Mouse (Mus musculus) intestine, embryonic 16.5 days (tissue): ENCODE data around the gene Apc2. TPM values are rescaled to one million over a fixed set of nuclear protein-coding genes. Genes with fewer than 3 reads are reported as not detected.

Experiments used
- ATAC-seq: fragments of 200-750 bp; cut with Nextera tagmentation; 2 replicates; pipeline ENCODE4 v1.8.0; 2017; ENCODE audit warnings: moderate TSS enrichment, moderate library complexity
- H3K27ac ChIP-seq: fragments of 300-500 bp; sonication (generic); 2 replicates; pipeline ENCODE4 v1.5.1; 2014; ENCODE audit warnings: mild to moderate bottlenecking, low read length
- H3K27me3 ChIP-seq: fragments of 300-500 bp; sonication (generic); replicated peaks from 2 replicates; pipeline ENCODE4 v1.6.1; 2014; ENCODE audit warnings: low read length, control low read depth, mixed read lengths; ENCODE audit not compliant: control insufficient read depth, insufficient read depth
- H3K36me3 ChIP-seq: fragments of 300-500 bp; sonication (generic); 2 replicates; pipeline ENCODE4 v1.6.1; 2014; ENCODE audit warnings: low read length, control low read depth; ENCODE audit not compliant: control insufficient read depth, insufficient read depth
- H3K4me1 ChIP-seq: fragments of 300-500 bp; sonication (generic); 2 replicates; pipeline ENCODE4 v1.6.1; 2014; ENCODE audit warnings: low read length, control low read depth, mixed read lengths; ENCODE audit not compliant: control insufficient read depth, insufficient read depth
- H3K4me2 ChIP-seq: fragments of 300-500 bp; sonication (generic); 2 replicates; pipeline ENCODE4 v1.6.1; 2014; ENCODE audit warnings: low read depth, low read length, control low read depth
- H3K4me3 ChIP-seq: fragments of 300-500 bp; sonication (generic); 2 replicates; pipeline ENCODE4 v1.5.1; 2014; ENCODE audit warnings: mild to moderate bottlenecking, low read length
- H3K9ac ChIP-seq: fragments of 300-500 bp; sonication (generic); 2 replicates; pipeline ENCODE4 v1.6.1; 2014; ENCODE audit warnings: low read depth, low read length
- H3K9me3 ChIP-seq: fragments of 300-500 bp; sonication (generic); 2 replicates; pipeline ENCODE4 v1.6.1; 2016; ENCODE audit warnings: low read length, control low read depth; ENCODE audit not compliant: control insufficient read depth
- WGBS: fragments of 180-500 bp; shearing (Covaris S2); extraction: QIAGEN DNeasy Blood & Tissue Kit; methylation state at CpG from one replicate; pipeline ENCODE4 v1.1.7; 2014; 5-methylcytosine and 5-hydroxymethylcytosine counted together
- polyA plus RNA-seq: library from polyadenylated mRNA; unstranded; fragments of >200 nt; fragmentation: Nextera tagmentation; extraction: Ambion mirVana; gene quantifications from 2 replicates; pipeline ENCODE4 v1.2.1, GENCODE M21; 2015

The Apc2 gene
- polyA plus RNA-seq, 1 experiment from 2014 or later, result 3.1 TPM

DNA sequence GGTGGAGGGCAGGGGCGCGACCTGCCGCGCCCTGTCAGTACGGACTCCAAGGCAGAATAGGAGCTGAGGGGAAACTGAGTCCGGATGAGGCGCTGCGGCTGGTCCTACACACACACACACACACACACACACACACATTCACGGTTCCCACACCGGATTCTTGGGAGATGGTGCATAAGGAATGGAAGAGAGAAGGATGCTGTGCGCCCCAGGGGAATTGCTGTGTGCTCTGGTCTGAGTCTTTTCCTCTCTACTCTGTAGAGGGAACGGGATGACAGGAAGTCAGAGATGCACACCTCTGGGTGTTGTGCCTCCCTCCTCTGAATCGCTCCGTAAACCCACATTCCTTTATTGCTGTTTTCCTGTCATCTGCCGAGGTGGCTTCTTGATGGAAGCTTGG is 3.5 kb downstream of the Apc2 start:
- WGBS, result 12% methylated on average over 15 of the region's 15 CpGs
- no peak overlapping the region for H3K4me2 ChIP-seq
- H3K9me3 ChIP-seq, result no peaks in the 10 kb centered on the region
- peak overlapping the region; percentile 45; the same call in 1 of the 2 replicates for H3K9ac ChIP-seq
- no peak overlapping the region for H3K27ac ChIP-seq
- no peak for ATAC-seq
- peaks cover 5% of the 10 kb centered on the region for H3K36me3 ChIP-seq
- peaks cover 40% of the 10 kb centered on the region for H3K27me3 ChIP-seq
- peak overlapping the region; percentile 8; the same call in 1 of the 2 replicates for H3K4me3 ChIP-seq
- H3K4me1 ChIP-seq, result peaks cover 13% of the 10 kb centered on the region

DNA sequence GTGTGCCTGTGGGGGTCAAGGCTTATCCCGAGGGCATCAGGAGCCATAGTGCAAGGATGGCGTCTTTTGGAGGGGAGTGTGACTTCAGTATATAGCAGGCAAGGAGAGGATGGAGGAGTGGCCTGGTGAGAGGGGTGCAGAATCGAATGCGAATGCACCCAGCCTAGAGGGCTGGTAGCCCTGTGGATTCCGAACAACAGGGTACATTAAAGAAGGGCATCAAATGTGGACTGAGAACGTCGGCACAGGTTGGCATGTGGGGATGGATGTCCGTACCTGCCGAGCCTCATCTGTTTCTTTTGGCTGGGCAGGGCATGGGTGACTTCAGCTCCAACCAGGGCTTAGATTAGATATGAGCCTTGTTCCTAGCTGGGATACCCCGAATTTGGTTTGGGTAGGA is 4.0 kb downstream of the Apc2 start:
- H3K4me3 ChIP-seq, result no peak overlapping the region
- peaks cover 15% of the 10 kb centered on the region for H3K4me1 ChIP-seq
- no peak overlapping the region for H3K27ac ChIP-seq
- H3K27me3 ChIP-seq, result peaks cover 46% of the 10 kb centered on the region
- no peak overlapping the region for H3K4me2 ChIP-seq
- H3K9me3 ChIP-seq, result no peaks in the 10 kb centered on the region
- no peak overlapping the region for H3K9ac ChIP-seq
- ATAC-seq, result no peak
- peaks cover 2% of the 10 kb centered on the region; the same call in 1 of the 2 replicates for H3K36me3 ChIP-seq
- WGBS, result 52% methylated on average over 10 of the region's 10 CpGs

DNA sequence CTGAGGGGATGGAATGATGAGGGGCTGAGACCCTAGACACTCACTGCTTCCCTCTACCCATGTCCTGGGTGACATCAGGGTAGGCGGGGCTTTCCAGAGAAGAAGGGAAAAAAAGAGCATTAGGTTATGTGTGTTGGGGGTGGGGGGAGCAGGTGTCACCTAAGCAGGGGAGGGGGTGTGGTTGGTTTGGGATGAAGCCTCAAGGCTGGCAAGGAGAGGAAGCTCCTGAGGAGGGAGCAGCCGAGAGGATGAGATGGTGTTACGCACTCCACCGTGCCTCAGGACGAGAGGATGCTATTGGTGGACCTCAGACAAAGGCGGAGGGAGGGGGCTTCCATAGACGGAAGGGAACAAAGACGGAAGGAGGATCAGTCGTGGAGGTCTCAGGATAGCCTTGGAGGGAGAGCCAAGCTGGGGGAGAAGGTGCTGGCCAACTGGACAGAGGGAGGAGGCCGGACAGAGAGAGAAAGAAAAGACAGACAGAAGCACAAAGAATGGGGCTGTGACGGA is 5.0 kb downstream of the Apc2 start:
- no peak overlapping the region for H3K27ac ChIP-seq
- no peak overlapping the region for H3K4me2 ChIP-seq
- peak overlapping the region; percentile 22; the same call in 1 of the 2 replicates for H3K9ac ChIP-seq
- 34% methylated on average over 11 of the region's 11 CpGs for WGBS
- no peaks in the 10 kb centered on the region for H3K36me3 ChIP-seq
- H3K4me3 ChIP-seq, result no peak overlapping the region
- peaks cover 53% of the 10 kb centered on the region for H3K27me3 ChIP-seq
- H3K4me1 ChIP-seq, result peaks cover 11% of the 10 kb centered on the region
- H3K9me3 ChIP-seq, result no peaks in the 10 kb centered on the region
- no peak for ATAC-seq

GRCm38 (mm10) chr10:80301256-80302081 is 5.7 kb downstream of the Apc2 start:
- H3K4me2 ChIP-seq, result peak overlapping the region; percentile 10; the same call in 1 of the 2 replicates
- peaks cover 57% of the 10 kb centered on the region for H3K27me3 ChIP-seq
- no peaks in the 10 kb centered on the region for H3K36me3 ChIP-seq
- no peak for ATAC-seq
- H3K4me3 ChIP-seq, result no peak overlapping the region
- H3K4me1 ChIP-seq, result peaks cover 7% of the 10 kb centered on the region
- WGBS, result 71% methylated on average over 10 of the region's 10 CpGs
- peak overlapping the region; percentile 22 for H3K9ac ChIP-seq
- H3K27ac ChIP-seq, result no peak overlapping the region
- H3K9me3 ChIP-seq, result no peaks in the 10 kb centered on the region

GRCm38 (mm10) chr10:80302082-80302355 is 6.2 kb downstream of the Apc2 start:
- Histone ChIP-seq H3K4me1 (peaks cover 7% of the 10 kb centered on the region), H3K27me3 (peaks cover 57% of the 10 kb centered on the region), H3K27ac (no peak overlapping the region), H3K9ac (peak overlapping the region; percentile 27), H3K4me3 (no peak overlapping the region), H3K4me2 (no peak overlapping the region), H3K36me3 (no peaks in the 10 kb centered on the region), H3K9me3 (no peaks in the 10 kb centered on the region)
- WGBS, result 64% methylated on average over 5 of the region's 5 CpGs
- ATAC-seq, result no peak

DNA sequence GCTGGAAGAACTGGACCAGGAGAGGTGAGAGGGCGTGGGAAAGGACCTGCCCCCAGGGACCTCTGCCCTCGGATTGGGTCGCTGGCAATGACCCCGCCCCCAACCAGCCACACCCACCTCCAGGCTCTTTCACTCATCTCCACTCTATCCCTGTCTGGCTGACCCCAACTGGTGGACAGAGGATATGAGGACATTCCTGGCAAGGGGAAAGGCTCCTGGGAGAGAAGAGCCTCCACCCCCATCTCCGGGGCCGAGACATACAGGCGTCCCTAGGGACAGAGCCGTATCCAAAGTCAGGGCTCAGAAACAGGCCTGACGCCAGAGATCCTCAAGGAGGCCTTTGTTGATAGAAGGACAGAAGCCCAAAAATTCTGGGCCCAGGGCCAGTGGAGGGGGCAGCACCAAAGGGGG is 6.7 kb downstream of the Apc2 start:
- Histone ChIP-seq H3K9ac (peak overlapping the region; percentile 27), H3K36me3 (no peaks in the 10 kb centered on the region), H3K9me3 (no peaks in the 10 kb centered on the region), H3K4me3 (no peak overlapping the region), H3K4me1 (peaks cover 7% of the 10 kb centered on the region), H3K4me2 (no peak overlapping the region), H3K27me3 (peaks cover 55% of the 10 kb centered on the region), H3K27ac (peak overlapping the region; percentile 13; the same call in 1 of the 2 replicates)
- 13% methylated on average over 9 of the region's 9 CpGs for WGBS
- peak; percentile 67 for ATAC-seq

- H3K9me3 ChIP-seq, result no peaks in the 10 kb centered on the region
- no peak overlapping the region for H3K9ac ChIP-seq
- no peaks in the 10 kb centered on the region for H3K36me3 ChIP-seq
- 21% methylated on average over 12 of the region's 12 CpGs for WGBS
- peaks cover 36% of the 10 kb centered on the region for H3K27me3 ChIP-seq
- H3K27ac ChIP-seq, result no peak overlapping the region
- H3K4me1 ChIP-seq, result peaks cover 7% of the 10 kb centered on the region
- peak overlapping the region; percentile 23 for H3K4me3 ChIP-seq
- ATAC-seq, result peak; percentile 16
- 0 out of 2 replicates have a peak overlapping the region, but pooled peaks have one; percentile 30 for H3K4me2 ChIP-seq
Measured at GRCm38 (mm10) chr10:80304458-80304857, 8.7 kb downstream of the Apc2 start.

DNA sequence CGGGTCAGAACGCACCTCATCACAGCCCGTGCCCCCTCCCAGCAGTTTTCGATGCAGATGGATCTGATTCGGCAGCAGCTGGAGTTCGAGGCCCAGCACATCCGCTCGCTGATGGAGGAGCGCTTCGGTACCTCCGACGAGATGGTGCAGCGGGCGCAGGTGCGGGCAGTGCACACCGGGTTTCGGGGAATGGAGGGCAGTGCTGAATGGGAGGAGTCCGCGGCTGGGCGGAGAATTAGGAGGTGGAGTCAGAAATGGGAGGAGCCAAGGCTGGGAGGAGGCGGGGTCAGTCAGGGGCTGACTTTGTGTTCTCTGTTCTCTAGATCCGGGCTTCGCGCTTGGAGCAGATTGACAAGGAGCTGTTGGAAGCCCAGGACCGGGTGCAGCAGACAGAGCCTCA is 9.1 kb downstream of the Apc2 start:
- no peaks in the 10 kb centered on the region for H3K36me3 ChIP-seq
- peaks cover 32% of the 10 kb centered on the region for H3K27me3 ChIP-seq
- H3K9ac ChIP-seq, result no peak overlapping the region
- no peaks in the 10 kb centered on the region for H3K9me3 ChIP-seq
- H3K4me1 ChIP-seq, result peaks cover 7% of the 10 kb centered on the region
- H3K4me2 ChIP-seq, result 0 out of 2 replicates have a peak overlapping the region, but pooled peaks have one; percentile 30
- peak; percentile 41 for ATAC-seq
- 15% methylated on average over 25 of the region's 25 CpGs for WGBS
- no peak overlapping the region for H3K27ac ChIP-seq
- H3K4me3 ChIP-seq, result peak overlapping the region; percentile 23

DNA sequence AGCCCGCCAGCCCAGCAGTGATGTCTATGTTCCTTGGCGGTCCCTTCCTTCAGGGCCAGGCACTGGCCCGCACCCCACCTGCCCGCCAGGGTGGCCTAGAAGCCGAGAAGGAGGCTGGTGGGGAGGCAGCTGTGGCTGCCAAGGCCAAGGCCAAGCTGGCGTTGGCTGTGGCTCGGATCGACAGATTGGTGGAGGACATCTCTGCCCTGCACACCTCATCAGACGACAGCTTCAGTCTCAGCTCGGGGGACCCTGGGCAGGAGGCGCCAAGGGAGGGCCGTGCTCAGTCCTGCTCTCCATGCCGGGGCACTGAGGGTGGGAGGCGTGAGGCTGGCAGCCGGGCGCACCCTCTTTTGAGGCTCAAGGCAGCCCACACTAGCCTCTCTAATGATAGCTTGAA is 15.8 kb downstream of the Apc2 start:
- peaks cover 8% of the 10 kb centered on the region for H3K4me1 ChIP-seq
- no peak overlapping the region for H3K4me3 ChIP-seq
- ATAC-seq, result no peak
- H3K4me2 ChIP-seq, result no peak overlapping the region
- H3K36me3 ChIP-seq, result no peaks in the 10 kb centered on the region
- no peak overlapping the region for H3K9ac ChIP-seq
- peaks cover 50% of the 10 kb centered on the region for H3K27me3 ChIP-seq
- H3K9me3 ChIP-seq, result no peaks in the 10 kb centered on the region
- WGBS, result 76% methylated on average over 16 of the region's 16 CpGs
- H3K27ac ChIP-seq, result no peak overlapping the region
